Mouse (Mus musculus): Measurements from ENCODE around the gene Fndc7. TPM values are rescaled to one million over a fixed set of nuclear protein-coding genes. Genes with fewer than 3 reads are reported as not detected.

Fndc7 gene
- polyA plus RNA-seq (2015; fragmentation: Illumina TruSeq; extraction: RNeasy Lipid Tissue Mini Kit (QIAGEN cat#74804); ENCODE audit: insufficient read depth, low replicate concordance) = 5.1 TPM

GRCm38 (mm10) chr3:108889908-108890307, at the start of gene Fndc7:
TSS of gene Fndc7 (minus strand) at chr3:108890008.

GRCm38 (mm10) chr3:108939573-108939972, 49.8 kb upstream of the Fndc7 start, which contains the start of gene Henmt1:
TSS of gene Henmt1 (plus strand) at chr3:108939873.

GRCm38 (mm10) chr3:108911548-108912413, 22.0 kb upstream of the Fndc7 start, which contains the start of gene Prpf38b:
TSS of gene Prpf38b (minus strand) at chr3:108911727.

GRCm38 (mm10) chr3:108840000-108840715, 49.6 kb downstream of the Fndc7 start, which contains the start of gene Stxbp3:
TSS of gene Stxbp3 (minus strand) at chr3:108840526.

Other genes starting within 250 kb of the Fndc7 start
- 61.5 TPM for gene Clcc1, start 236.1 kb downstream of the Fndc7 start, polyA plus RNA-seq (2015; fragmentation: Illumina TruSeq; extraction: RNeasy Lipid Tissue Mini Kit (QIAGEN cat#74804); ENCODE audit: insufficient read depth, low replicate concordance)
- 7.4 TPM for gene Gpsm2, start 167.7 kb downstream of the Fndc7 start, polyA plus RNA-seq (2015; fragmentation: Illumina TruSeq; extraction: RNeasy Lipid Tissue Mini Kit (QIAGEN cat#74804); ENCODE audit: insufficient read depth, low replicate concordance)
- gene Aknad1, start 150.3 kb downstream of the Fndc7 start, polyA plus RNA-seq (2015; fragmentation: Illumina TruSeq; extraction: RNeasy Lipid Tissue Mini Kit (QIAGEN cat#74804); ENCODE audit: insufficient read depth, low replicate concordance) = 0.10 TPM
- 104 TPM for gene Stxbp3, start 49.5 kb downstream of the Fndc7 start, polyA plus RNA-seq (2015; fragmentation: Illumina TruSeq; extraction: RNeasy Lipid Tissue Mini Kit (QIAGEN cat#74804); ENCODE audit: insufficient read depth, low replicate concordance)
- 452 TPM for gene Prpf38b, start 21.7 kb upstream of the Fndc7 start, polyA plus RNA-seq (2015; fragmentation: Illumina TruSeq; extraction: RNeasy Lipid Tissue Mini Kit (QIAGEN cat#74804); ENCODE audit: insufficient read depth, low replicate concordance)
- gene Henmt1, start 49.9 kb upstream of the Fndc7 start, polyA plus RNA-seq (2015; fragmentation: Illumina TruSeq; extraction: RNeasy Lipid Tissue Mini Kit (QIAGEN cat#74804); ENCODE audit: insufficient read depth, low replicate concordance) = 0.32 TPM
- gene Gm9857, start 50.4 kb upstream of the Fndc7 start, polyA plus RNA-seq (2015; fragmentation: Illumina TruSeq; extraction: RNeasy Lipid Tissue Mini Kit (QIAGEN cat#74804); ENCODE audit: insufficient read depth, low replicate concordance) = not detected
- gene Fam102b, start 137.6 kb upstream of the Fndc7 start, polyA plus RNA-seq (2015; fragmentation: Illumina TruSeq; extraction: RNeasy Lipid Tissue Mini Kit (QIAGEN cat#74804); ENCODE audit: insufficient read depth, low replicate concordance) = 23.6 TPM
- gene Slc25a54, start 190.5 kb upstream of the Fndc7 start, polyA plus RNA-seq (2015; fragmentation: Illumina TruSeq; extraction: RNeasy Lipid Tissue Mini Kit (QIAGEN cat#74804); ENCODE audit: insufficient read depth, low replicate concordance) = not detected
- 14.8 TPM for gene Slc25a24, start 233.1 kb upstream of the Fndc7 start, polyA plus RNA-seq (2015; fragmentation: Illumina TruSeq; extraction: RNeasy Lipid Tissue Mini Kit (QIAGEN cat#74804); ENCODE audit: insufficient read depth, low replicate concordance)